Mouse (Mus musculus) megakaryocyte, embryonic 14.5 days (primary cell): Measurements from ENCODE around the gene Nphp3.

ENCODE experiments used
- FLI1 ChIP-seq: IDR thresholded peaks from 2 replicates; pipeline ENCODE4 v1.6.1; 2012; ENCODE audit warnings: low read length, inconsistent platforms, mixed read lengths
- GATA1 ChIP-seq: IDR thresholded peaks from 3 replicates; pipeline ENCODE4 v1.6.1; 2012; ENCODE audit warnings: mixed read lengths, low read length, inconsistent platforms, borderline replicate concordance

DNA sequence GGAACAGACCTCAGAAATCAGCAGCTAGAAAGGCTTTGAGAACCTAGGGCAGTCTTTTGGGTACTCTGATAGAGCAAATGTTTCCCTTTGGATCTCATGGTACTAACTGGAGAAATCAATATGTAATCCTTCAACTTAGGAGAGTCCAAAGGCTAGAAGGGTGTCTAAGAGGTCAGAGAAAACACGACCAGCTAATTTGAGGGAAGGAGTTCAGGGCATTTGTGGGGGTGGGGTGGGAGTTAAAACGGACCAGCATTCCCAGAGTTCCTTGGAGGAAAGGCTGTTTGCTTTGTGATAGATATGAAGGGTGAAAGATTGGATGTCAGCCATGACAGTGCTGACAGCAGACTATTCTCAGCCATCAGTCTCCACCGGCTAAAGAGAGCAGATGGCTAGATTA is 1.7 kb upstream of the Nphp3 start:
- TF ChIP-seq FLI1 (no peak), GATA1 (no peak)
